Mouse (Mus musculus) lung, adult 2 months (tissue): ENCODE measurements around the gene Zfp78. TPM values are rescaled to one million over a fixed set of nuclear protein-coding genes. Genes with fewer than 3 reads are reported as not detected.

Experiments
- DNase-seq: peaks from one replicate; pipeline ENCODE4 v3.0.0; 2022
- H3K4me1 ChIP-seq: fragments of 200-500 bp; 2 replicates; pipeline ENCODE4 v1.6.1; 2011; ENCODE audit warnings: low read length; ENCODE audit not compliant: control insufficient read depth, insufficient read depth
- H3K4me3 ChIP-seq: fragments of 200-500 bp; replicated peaks from 2 replicates; pipeline ENCODE3; 2011; ENCODE audit warnings: low read depth, mild to moderate bottlenecking, control low read depth, low read length; ENCODE audit errors: extremely low read depth
- CTCF ChIP-seq: fragments of 200-500 bp; IDR thresholded peaks from 2 replicates; pipeline ENCODE4 v1.5.1; 2011; ENCODE audit warnings: mild to moderate bottlenecking, low read length, control low read depth; ENCODE audit not compliant: insufficient read depth
- POLR2A ChIP-seq: fragments of 200-500 bp; IDR thresholded peaks from 2 replicates; pipeline ENCODE4 v1.6.1; 2011; ENCODE audit warnings: low read depth, mild to moderate bottlenecking, control low read depth, low read length, borderline replicate concordance; ENCODE audit errors: extremely low read depth
- WGBS: fragments of 180-500 bp; shearing (Covaris S2); methylation state at CpG from one replicate; pipeline ENCODE4 v1.1.7; 2018; 5-methylcytosine and 5-hydroxymethylcytosine counted together
- polyA plus RNA-seq: library from polyadenylated mRNA; depleted of rRNA; stranded (reverse); fragments of >200 nt; gene quantifications from 2 replicates; pipeline ENCODE4 v1.2.3, GENCODE M21; 2012

Zfp78 gene
- polyA plus RNA-seq, 1 experiment = 0.59 TPM

DNA sequence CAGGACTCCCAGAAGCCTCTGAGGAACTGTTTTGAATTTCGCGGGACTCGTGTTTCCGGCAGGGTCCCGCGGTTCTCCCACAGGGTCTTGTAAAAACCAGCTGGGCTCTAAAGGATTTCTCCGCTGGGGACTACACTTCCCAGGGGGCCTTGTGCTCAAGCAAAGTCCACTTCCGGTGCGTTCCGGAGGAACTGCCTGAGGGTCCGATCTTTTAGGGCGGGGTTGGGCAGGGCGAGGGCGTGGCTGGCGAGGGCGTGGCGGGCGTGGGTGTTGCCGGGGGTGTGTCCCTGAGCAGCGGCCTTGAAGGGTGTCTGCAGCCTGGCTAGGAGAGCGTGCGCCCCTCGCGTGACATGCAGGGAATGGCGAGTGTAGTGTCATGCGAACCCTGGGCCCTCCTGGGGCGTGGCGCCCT is 20.0 kb downstream of the Zfp78 start, which contains the start of gene Zfp28:
TSS of gene Zfp28 (plus strand) at position 252 of the 412 bp plus-strand sequence.
- peaks cover 8% of the 10 kb centered on the region for H3K4me1 ChIP-seq
- DNase-seq = peak; percentile 91
- WGBS = under 1% methylated on average over 28 of the region's 28 CpGs

DNA sequence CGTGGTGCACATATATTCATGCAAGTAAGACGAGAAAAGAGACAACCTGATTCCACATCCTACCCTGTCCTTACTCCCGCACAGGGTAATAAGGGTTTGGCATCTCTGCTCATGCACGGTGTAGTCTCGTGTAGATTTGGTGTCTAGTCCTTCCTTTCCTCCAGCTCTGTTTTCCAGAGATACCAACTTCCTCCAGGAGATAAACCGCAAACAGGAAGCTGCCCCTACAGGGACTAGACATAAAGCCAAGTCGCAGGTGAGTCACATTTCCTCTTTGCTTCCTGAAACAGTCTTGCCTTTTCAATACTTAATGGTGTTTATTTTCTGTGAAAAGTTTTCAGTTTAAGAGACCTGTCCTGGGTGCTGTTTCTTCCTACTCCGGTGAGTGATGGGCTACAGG is 20.9 kb downstream of the Zfp78 start:
- Histone ChIP-seq H3K4me1 (peaks cover 8% of the 10 kb centered on the region), H3K4me3 (no peak overlapping the region)
- no peak for DNase-seq
- TF ChIP-seq POLR2A (no peak), CTCF (no peak)
- WGBS = 43% methylated on average over 8 of the region's 8 CpGs

More for the DNA sequence above, 20.0 kb downstream of the Zfp78 start, which contains the start of gene Zfp28:
- H3K4me3 ChIP-seq = peak within 1 kb of the TSS; percentile 86
- TF ChIP-seq POLR2A (peak; percentile 33; the same call in 1 of the 2 replicates), CTCF (no peak)

- H3K4me3 ChIP-seq = no peak overlapping the region
- no peak for DNase-seq
- 58% methylated on average over 8 of the region's 8 CpGs for WGBS
- TF ChIP-seq POLR2A (no peak), CTCF (no peak)
- H3K4me1 ChIP-seq = peaks cover 8% of the 10 kb centered on the region
These were observed 23.9 kb downstream of the Zfp78 start for GRCm38 (mm10) chr7:6386995-6387394.

DNA sequence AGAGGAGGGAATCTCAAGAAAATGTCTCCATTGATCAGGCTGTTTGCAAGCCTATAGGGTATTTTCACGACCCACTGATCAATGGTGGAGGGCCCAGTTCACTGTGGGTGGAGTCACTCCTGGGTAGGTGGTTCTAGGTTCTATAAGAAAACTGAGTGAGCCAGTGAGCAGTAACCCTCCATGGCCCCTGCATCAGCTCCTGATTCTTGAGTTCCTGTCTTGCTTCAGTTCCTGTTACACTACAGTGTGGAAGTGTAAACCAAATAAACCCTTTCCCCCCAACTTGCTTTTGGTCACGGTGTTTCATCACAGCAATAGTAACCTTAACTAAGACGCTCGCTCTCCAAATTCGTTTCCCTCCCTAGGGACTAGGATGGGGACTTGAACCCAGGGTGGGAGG is 25.9 kb downstream of the Zfp78 start:
- peaks cover under 1% of the 10 kb centered on the region; the same call in 1 of the 2 replicates for H3K4me1 ChIP-seq
- no peak for DNase-seq
- TF ChIP-seq CTCF (no peak), POLR2A (no peak)
- 83% methylated on average over 5 of the region's 5 CpGs for WGBS
- no peak overlapping the region for H3K4me3 ChIP-seq

GRCm38 (mm10) chr7:6389449-6389848 is 26.4 kb downstream of the Zfp78 start:
- Histone ChIP-seq H3K4me3 (no peak overlapping the region), H3K4me1 (no peaks in the 10 kb centered on the region)
- TF ChIP-seq POLR2A (no peak), CTCF (no peak)
- 76% methylated on average over 5 of the region's 5 CpGs for WGBS
- no peak for DNase-seq

DNA sequence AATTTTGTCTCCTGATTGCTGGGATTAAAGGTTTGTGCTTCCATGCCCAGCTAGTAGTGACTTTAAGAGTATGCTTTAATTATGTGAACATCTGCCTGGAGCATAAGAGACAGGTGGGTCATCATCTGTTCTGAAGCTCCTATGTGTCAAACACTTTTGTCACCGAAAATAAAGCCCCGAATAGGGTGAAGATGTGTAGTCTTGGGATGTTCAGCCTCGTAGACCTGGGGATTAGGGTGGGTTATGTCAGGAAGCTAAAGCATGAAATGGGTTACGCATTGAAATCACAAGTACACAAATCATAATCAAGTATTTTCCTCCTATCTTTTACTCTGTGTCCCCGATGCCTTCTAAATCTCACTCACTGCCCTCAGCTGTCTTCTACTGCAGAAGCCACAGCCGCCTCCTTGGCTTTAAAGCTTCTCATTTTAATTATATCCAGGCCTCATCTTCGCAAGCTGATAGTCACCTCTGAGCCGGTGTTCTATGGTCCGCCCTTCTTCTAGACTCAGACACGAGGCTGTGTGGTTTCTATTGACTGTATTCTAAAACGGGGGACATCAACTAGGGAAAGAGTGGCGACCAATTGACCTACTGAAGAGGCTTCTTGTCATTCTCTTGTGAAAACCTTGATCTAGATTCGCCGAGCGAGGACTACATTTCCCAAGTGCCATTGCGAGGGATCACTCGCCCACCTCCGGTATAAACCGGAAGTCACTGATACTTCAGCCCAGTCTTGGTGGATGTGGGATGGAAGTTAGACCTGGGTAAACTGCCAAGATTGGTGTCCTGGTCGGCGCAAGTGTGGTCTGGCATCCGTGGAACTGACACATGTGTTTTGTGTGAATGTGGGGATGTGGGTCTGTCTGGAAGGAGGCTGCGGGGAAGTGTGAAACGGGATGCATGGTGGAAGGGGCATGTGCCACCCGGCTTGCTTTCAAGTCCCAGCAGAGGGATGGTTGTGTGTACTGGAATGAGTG is 35.2 kb downstream of the Zfp78 start, which contains the start of gene Smim17:
TSS of gene Smim17 (plus strand) at position 720 of the 980 bp plus-strand sequence.
- TF ChIP-seq CTCF = no peak
- 0 out of 2 replicates have a peak, but pooled peaks have one; percentile 4 for TF ChIP-seq POLR2A
- peak; percentile 21 for DNase-seq
- Histone ChIP-seq H3K4me3 (peak within 1 kb of the TSS; percentile 45), H3K4me1 (no peaks in the 10 kb centered on the region)
- 27% methylated on average over 25 of the region's 25 CpGs for WGBS

DNA sequence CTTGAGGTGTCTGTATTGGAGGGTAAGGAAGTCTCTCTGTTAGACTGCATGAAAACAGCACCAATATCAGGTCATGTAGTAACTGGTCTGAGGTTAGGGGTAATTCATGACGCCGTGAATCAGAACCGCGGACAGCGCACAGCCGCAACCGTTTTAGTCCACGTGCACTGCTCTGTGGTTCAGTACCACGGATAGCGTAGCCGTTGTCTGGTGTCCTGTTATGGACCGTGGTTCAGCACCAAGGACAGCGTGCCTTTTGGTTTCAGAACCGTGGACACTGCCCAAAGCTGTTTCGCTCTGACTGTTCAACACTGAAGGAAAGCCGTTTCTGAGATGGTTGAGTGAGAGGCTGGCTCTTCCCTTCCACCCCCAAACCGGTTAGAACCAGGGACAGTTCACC is 47.0 kb downstream of the Zfp78 start, which contains the start of gene Gm20715:
TSS of gene Gm20715 (plus strand) at position 235 of the 400 bp plus-strand sequence.
- no peaks in the 10 kb centered on the region for H3K4me1 ChIP-seq
- H3K4me3 ChIP-seq = no peak within 1 kb of the TSS
- DNase-seq = peak; percentile 89
- under 1% methylated on average over 17 of the region's 17 CpGs for WGBS
- peak; percentile 32; the same call in 1 of the 2 replicates for TF ChIP-seq POLR2A
- TF ChIP-seq CTCF = peak; percentile 55; the same call in 1 of the 2 replicates

- TF ChIP-seq CTCF = no peak
- TF ChIP-seq POLR2A = no peak
- no peak for DNase-seq
- no peak overlapping the region for H3K4me3 ChIP-seq
- 8% methylated on average over 21 of the region's 22 CpGs for WGBS
- no peaks in the 10 kb centered on the region for H3K4me1 ChIP-seq
These were observed 51.8 kb downstream of the Zfp78 start for GRCm38 (mm10) chr7:6414626-6415441.

- 19% methylated on average over 8 of the region's 8 CpGs for WGBS
- H3K4me1 ChIP-seq = no peaks in the 10 kb centered on the region
These were observed 52.3 kb downstream of the Zfp78 start for GRCm38 (mm10) chr7:6415442-6415787.

More at GRCm38 (mm10) chr7:6415442-6415787, 52.3 kb downstream of the Zfp78 start:
- H3K4me3 ChIP-seq = no peak overlapping the region
- DNase-seq = no peak
- TF ChIP-seq POLR2A = no peak
- TF ChIP-seq CTCF = no peak
